Mouse (Mus musculus) forebrain, postnatal 0 days (tissue): ENCODE data around the gene Csmd2. TPM values are rescaled to one million over a fixed set of nuclear protein-coding genes. Genes with fewer than 3 reads are reported as not detected.

Source experiments
- ATAC-seq: fragments of 200-750 bp; cut with Nextera tagmentation; 2 replicates; pipeline ENCODE4 v1.8.0; 2017; ENCODE audit warnings: mild to moderate bottlenecking, moderate library complexity
- DNase-seq: peaks from one replicate; pipeline ENCODE4 v3.0.0-alpha.2; 2015
- H3K27ac ChIP-seq: fragments of 300-500 bp; sonication (generic); 2 replicates; pipeline ENCODE4 v1.5.1; 2014; ENCODE audit warnings: low read depth, mild to moderate bottlenecking, antibody characterized with exemption, low read length, moderate library complexity, mixed read lengths
- H3K27me3 ChIP-seq: fragments of 300-500 bp; sonication (generic); 2 replicates; pipeline ENCODE4 v1.6.1; 2014; ENCODE audit warnings: mild to moderate bottlenecking, low read length, mixed read lengths; ENCODE audit not compliant: insufficient read depth
- H3K36me3 ChIP-seq: fragments of 300-500 bp; sonication (generic); 2 replicates; pipeline ENCODE4 v1.6.1; 2014; ENCODE audit warnings: mild to moderate bottlenecking, moderate library complexity; ENCODE audit not compliant: insufficient read depth
- H3K4me1 ChIP-seq: fragments of 300-500 bp; sonication (generic); 2 replicates; pipeline ENCODE4 v1.6.1; 2014; ENCODE audit warnings: antibody characterized with exemption; ENCODE audit not compliant: insufficient read depth
- H3K4me2 ChIP-seq: fragments of 300-500 bp; sonication (generic); 2 replicates; pipeline ENCODE4 v1.6.1; 2014; ENCODE audit warnings: low read depth, mild to moderate bottlenecking, moderate library complexity
- H3K4me3 ChIP-seq: fragments of 300-500 bp; sonication (generic); 2 replicates; pipeline ENCODE4 v1.5.1; 2014; ENCODE audit warnings: low read depth, low read length, mixed read lengths
- H3K9ac ChIP-seq: fragments of 300-500 bp; sonication (generic); 2 replicates; pipeline ENCODE4 v1.6.1; 2014; ENCODE audit warnings: mild to moderate bottlenecking
- H3K9me3 ChIP-seq: fragments of 300-500 bp; sonication (generic); 2 replicates; pipeline ENCODE4 v1.6.1; 2016; ENCODE audit warnings: low read length
- CTCF ChIP-seq: sonication (generic); IDR thresholded peaks from 2 replicates; pipeline ENCODE4 v1.5.1; 2016; ENCODE audit warnings: antibody characterized with exemption, control low read depth, low read depth
- WGBS: fragments of 180-500 bp; shearing (Covaris S2); extraction: QIAGEN DNeasy Blood & Tissue Kit; methylation state at CpG from one replicate; pipeline ENCODE4 v1.1.7; 2014; 5-methylcytosine and 5-hydroxymethylcytosine counted together
- polyA plus RNA-seq: library from polyadenylated mRNA; unstranded; fragments of >200 nt; fragmentation: Nextera tagmentation; extraction: Ambion mirVana; gene quantifications from 2 replicates; pipeline ENCODE4 v1.2.1, GENCODE M21; 2015
- total RNA-seq: library from RNA; depleted of rRNA; stranded (reverse); fragments of >200 nt; gene quantifications from 2 replicates; pipeline ENCODE4 v1.2.3, GENCODE M21; 2014

The Csmd2 gene
- total and polyA plus RNA-seq, 2 experiments from 2014 or later = 5.5 to 35.8 TPM

DNA sequence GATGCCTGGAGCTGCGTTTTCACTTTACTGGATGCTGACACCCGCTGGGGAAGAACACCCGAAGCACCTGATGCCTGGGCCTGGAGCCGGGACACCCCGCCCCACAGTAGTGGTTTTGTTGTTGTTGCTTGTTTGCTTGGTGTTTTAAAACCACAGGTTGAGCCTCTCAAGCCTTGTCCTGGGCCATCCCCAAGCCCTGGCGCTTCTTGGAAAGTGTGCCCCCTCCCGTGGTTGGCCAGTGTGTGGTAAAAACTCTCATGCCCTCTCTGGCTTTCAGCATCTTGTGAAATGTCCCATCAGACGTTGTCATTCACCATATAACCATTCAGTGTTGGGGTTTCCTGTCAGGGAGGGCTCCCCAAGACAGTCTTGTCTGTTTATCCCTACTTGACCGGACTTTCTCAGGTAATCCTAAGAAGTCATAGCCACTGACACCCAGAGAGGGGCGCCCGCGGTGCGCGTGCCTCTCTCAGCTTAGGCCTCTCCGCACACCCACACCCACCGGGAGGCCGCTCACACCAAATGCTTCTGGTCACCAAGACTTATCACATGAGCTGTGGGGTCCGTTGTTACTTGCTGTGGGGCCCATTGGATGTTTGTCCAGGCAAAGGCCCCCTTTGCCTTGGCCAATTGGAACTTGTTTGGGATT is 1.8 kb downstream of the Csmd2 start:
- peak overlapping the region; percentile 77 for H3K4me3 ChIP-seq
- no peak overlapping the region for H3K27ac ChIP-seq
- H3K4me2 ChIP-seq = peak overlapping the region; percentile 73
- peak overlapping the region; percentile 78 for H3K9ac ChIP-seq
- TF ChIP-seq CTCF = peak; percentile 75
- DNase-seq = peak; percentile 74
- H3K27me3 ChIP-seq = no peaks in the 10 kb centered on the region
- H3K9me3 ChIP-seq = no peaks in the 10 kb centered on the region
- 5% methylated on average over 18 of the region's 18 CpGs for WGBS
- 0 out of 2 replicates have a peak, but pooled peaks have one; percentile 17 for ATAC-seq
- no peaks in the 10 kb centered on the region for H3K36me3 ChIP-seq
- peaks cover 2% of the 10 kb centered on the region; the same call in 1 of the 2 replicates for H3K4me1 ChIP-seq

DNA sequence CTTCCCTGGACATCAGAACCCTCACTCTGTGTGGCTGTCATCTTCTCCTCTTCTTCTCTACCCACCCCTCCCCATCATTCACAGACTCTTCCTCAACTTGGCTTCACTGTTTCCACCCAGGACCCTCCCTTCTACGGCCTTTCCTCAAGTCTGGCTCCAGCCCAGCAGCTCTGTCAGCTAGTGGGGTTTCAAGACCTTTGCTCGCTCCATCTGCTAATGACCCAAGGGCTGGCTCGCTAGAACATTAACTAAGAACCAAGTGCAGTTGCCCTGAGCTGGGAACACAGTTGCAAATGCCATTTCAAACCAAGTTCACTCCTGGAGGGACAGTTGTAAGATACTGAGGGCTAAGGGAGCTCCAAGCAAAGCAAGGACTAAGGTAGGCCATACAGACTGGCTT is 11.6 kb downstream of the Csmd2 start:
- no peaks in the 10 kb centered on the region for H3K27me3 ChIP-seq
- no peak overlapping the region for H3K27ac ChIP-seq
- DNase-seq = no peak
- no peak overlapping the region for H3K9ac ChIP-seq
- ATAC-seq = no peak
- WGBS = 74% methylated on average over 3 of the region's 3 CpGs
- peaks cover 5% of the 10 kb centered on the region; the same call in 1 of the 2 replicates for H3K4me1 ChIP-seq
- no peaks in the 10 kb centered on the region; the same call in 1 of the 2 replicates for H3K36me3 ChIP-seq
- no peak for TF ChIP-seq CTCF
- no peaks in the 10 kb centered on the region for H3K9me3 ChIP-seq
- no peak overlapping the region for H3K4me2 ChIP-seq
- H3K4me3 ChIP-seq = no peak overlapping the region

DNA sequence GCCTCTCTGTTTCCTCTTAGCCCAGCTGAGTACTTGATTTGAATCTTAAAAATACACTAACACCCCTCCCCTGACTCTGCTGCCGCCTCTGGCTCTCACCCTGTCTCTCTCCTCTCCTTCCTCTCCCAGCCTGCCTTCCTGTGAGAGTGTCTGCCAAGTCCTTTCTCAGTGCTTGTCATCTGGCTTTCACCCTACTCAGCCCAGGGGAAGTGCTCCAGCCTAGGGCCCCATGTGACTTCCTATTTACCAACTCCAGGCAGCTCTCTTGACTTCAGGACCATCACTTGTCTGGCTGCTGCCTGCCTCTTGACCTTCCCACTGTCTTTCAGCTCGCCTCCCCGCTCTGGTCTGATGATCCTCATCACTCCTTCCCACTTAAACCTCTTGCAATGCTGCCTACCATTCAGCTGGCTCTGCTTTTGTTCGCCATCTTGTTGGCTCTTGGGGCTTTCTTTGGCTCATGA is 15.0 kb downstream of the Csmd2 start:
- Histone ChIP-seq H3K4me1 (peaks cover 5% of the 10 kb centered on the region; the same call in 1 of the 2 replicates), H3K4me3 (no peak overlapping the region), H3K9ac (no peak overlapping the region), H3K27me3 (no peaks in the 10 kb centered on the region), H3K4me2 (no peak overlapping the region), H3K36me3 (no peaks in the 10 kb centered on the region; the same call in 1 of the 2 replicates), H3K9me3 (no peaks in the 10 kb centered on the region), H3K27ac (no peak overlapping the region)
- 56% methylated on average over 4 of the region's 4 CpGs for WGBS
- DNase-seq = peak; percentile 46
- ATAC-seq = peak; percentile 83
- no peak for TF ChIP-seq CTCF

DNA sequence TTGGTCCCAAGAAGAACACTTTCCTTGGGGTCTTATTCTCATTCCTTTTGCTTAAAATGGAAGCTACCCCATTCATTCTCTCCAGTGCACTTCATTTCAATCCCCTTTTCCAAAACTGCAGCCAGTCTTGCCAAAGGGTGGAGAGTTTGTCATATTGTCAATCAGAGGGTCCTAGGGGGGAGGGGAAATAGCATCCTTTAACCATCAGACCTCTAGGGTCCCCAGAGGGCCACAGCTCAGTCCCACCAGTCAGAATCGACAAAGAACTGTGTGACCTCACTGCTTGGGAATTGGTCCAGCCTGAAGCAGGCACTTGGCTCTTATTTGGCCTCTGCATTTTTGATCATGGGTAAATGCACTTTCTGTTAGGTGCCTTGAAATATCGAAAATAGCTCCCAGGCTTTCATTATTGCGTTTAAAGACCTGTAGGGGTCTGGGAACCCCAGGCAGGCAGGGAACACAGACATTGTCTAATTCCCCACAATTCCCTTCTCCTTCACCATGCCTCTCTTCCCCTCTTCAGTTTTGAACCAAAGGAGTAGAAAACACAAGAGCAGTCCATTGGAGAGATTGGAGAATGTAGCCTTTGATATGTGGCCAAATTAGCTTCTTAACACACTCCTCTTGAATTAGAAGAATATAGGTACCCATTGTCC is 17.3 kb downstream of the Csmd2 start:
- Histone ChIP-seq H3K27ac (no peak overlapping the region), H3K27me3 (no peaks in the 10 kb centered on the region), H3K4me2 (no peak overlapping the region), H3K9me3 (no peaks in the 10 kb centered on the region), H3K4me3 (no peak overlapping the region), H3K36me3 (no peaks in the 10 kb centered on the region; the same call in 1 of the 2 replicates), H3K4me1 (peaks cover 5% of the 10 kb centered on the region; the same call in 1 of the 2 replicates), H3K9ac (no peak overlapping the region)
- ATAC-seq (no peak), DNase-seq (peak; percentile 34)
- no peak for TF ChIP-seq CTCF
- 25% methylated on average over 3 of the region's 3 CpGs for WGBS

DNA sequence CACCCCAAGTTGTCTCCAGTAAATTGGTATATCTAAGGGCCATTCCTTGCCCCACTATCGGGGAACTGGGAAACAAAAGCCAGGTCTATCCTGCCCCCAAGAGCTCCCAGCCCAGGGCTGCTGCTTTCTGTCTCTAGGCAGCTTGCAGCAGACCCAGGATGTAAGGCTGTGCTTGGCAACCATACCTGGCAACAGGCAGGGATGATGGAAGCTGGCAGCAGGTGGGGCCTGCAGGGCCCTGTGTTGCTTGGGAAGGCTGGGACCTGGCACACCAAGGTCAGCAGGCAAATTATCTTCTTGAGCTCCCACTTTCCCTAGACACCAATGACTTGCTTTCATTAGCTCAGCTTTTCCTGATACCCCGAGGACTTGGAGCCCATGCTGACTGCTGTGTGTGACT is 31.8 kb downstream of the Csmd2 start:
- no peak overlapping the region; the same call in 1 of the 2 replicates for H3K9ac ChIP-seq
- no peaks in the 10 kb centered on the region for H3K4me1 ChIP-seq
- TF ChIP-seq CTCF = no peak
- H3K27ac ChIP-seq = no peak overlapping the region
- 0 out of 2 replicates have a peak, but pooled peaks have one; percentile 32 for ATAC-seq
- WGBS = 73% methylated on average over 2 of the region's 2 CpGs
- H3K4me2 ChIP-seq = no peak overlapping the region
- no peaks in the 10 kb centered on the region for H3K9me3 ChIP-seq
- no peaks in the 10 kb centered on the region; the same call in 1 of the 2 replicates for H3K36me3 ChIP-seq
- no peak for DNase-seq
- no peaks in the 10 kb centered on the region for H3K27me3 ChIP-seq
- no peak overlapping the region for H3K4me3 ChIP-seq

DNA sequence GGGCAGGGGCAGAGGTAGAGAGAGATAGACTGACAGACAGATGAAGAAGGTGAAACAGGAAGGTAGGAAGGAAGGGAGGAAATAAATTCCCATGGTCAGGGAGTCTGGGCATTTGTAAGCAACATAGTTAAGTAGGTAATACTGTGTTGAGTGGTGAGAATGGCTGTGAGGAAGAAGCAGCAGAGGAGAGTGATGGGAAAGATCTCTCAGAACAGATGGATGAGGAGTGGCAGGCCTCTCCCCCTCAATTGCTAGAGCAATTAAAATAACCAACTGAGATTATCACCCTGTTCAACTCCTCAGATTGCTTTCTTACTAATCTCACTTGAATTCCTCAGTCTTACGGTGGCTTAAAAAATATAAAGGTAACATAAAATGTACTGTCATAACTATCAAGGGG is 40.6 kb downstream of the Csmd2 start:
- no peak overlapping the region for H3K4me3 ChIP-seq
- H3K9me3 ChIP-seq = no peaks in the 10 kb centered on the region
- WGBS = 71% methylated on average over 1 of the region's 1 CpGs
- H3K9ac ChIP-seq = no peak overlapping the region
- H3K4me2 ChIP-seq = no peak overlapping the region
- H3K27me3 ChIP-seq = no peaks in the 10 kb centered on the region
- no peak for DNase-seq
- H3K27ac ChIP-seq = no peak overlapping the region
- ATAC-seq = no peak
- H3K4me1 ChIP-seq = no peaks in the 10 kb centered on the region
- no peaks in the 10 kb centered on the region for H3K36me3 ChIP-seq
- no peak for TF ChIP-seq CTCF

DNA sequence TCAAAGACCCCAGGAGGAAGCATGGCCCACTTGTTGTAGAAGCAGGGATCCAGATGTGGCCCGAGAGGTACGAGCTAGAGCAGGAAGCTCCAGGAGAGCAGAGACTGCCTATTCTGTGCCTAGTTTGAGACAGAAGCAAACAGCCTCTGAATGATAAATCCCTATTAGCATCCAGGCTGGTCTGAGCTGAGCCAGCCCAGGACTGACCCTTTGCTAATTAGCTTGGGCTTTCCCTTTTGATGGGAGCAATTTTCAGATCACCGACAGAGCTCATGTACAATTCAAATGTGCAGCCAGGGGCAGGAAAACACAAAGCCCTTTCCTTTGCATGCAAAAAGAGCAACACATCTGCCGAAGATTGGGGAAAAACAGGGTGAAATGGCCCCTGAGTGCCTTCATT is 54.2 kb downstream of the Csmd2 start:
- 28% methylated on average over 4 of the region's 4 CpGs for WGBS
- Histone ChIP-seq H3K27ac (no peak overlapping the region), H3K4me1 (peaks cover 5% of the 10 kb centered on the region; the same call in 1 of the 2 replicates), H3K4me3 (no peak overlapping the region), H3K36me3 (no peaks in the 10 kb centered on the region), H3K4me2 (no peak overlapping the region), H3K9ac (no peak overlapping the region), H3K9me3 (no peaks in the 10 kb centered on the region), H3K27me3 (no peaks in the 10 kb centered on the region)
- ATAC-seq (no peak), DNase-seq (no peak)
- TF ChIP-seq CTCF = no peak
